Mouse (Mus musculus): ENCODE measurements around the gene Pigu. TPM values are rescaled to one million over a fixed set of nuclear protein-coding genes. Genes with fewer than 3 reads are reported as not detected.

The Pigu gene
- total and polyA plus RNA-seq, 3 experiments = 30.1 to 59.0 TPM; not detected in 1

DNA sequence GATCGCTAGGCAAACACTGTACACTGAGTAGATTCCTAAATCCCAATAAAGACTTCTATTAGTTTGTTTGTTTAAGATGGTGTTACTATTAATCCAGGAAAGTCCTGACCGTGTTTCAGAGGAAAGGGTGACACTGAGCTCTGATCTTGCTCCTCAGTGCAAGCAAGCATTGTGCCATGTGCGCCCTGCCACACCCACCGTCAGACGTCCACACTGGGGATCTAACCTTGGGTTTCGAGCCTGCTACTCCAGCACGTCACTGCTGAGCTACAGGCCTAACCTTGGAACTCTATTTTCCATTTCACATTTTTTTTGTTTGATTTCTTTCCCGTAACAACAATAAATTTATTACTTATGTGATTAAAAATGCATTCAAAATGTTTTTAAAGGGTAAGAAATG lies 67.2 kb downstream of the Pigu start:
- no peak overlapping the region for H3K9ac ChIP-seq (ENCODE audit: control insufficient read depth, low read depth, low read length, poor library complexity, severe bottlenecking)
- no peaks in the 10 kb centered on the region; a peak in 2 of 4 replicates for H3K36me3 ChIP-seq (ENCODE audit: control insufficient read depth in 1 of 2, insufficient read depth in 2 of 2, low read length in 2 of 2)
- H3K79me2 ChIP-seq (ENCODE audit: control insufficient read depth, insufficient read depth, low read length, poor library complexity) = no peaks in the 10 kb centered on the region
- TF ChIP-seq NRF1 (IDR thresholded peaks at IDR 0.05; ENCODE audit: insufficient read depth, low read depth, low read length, poor library complexity, severe bottlenecking) = no peak
- no peak for TF ChIP-seq ETS1 (IDR thresholded peaks at IDR 0.05; ENCODE audit: low read depth, low read length)
- TF ChIP-seq GATA1 (IDR thresholded peaks at IDR 0.05; ENCODE audit: low read depth, low read length) = no peak
- no peak for TF ChIP-seq POLR2AphosphoS2 (IDR thresholded peaks at IDR 0.05; ENCODE audit: low read length)
- no peak for TF ChIP-seq UBTF (IDR thresholded peaks at IDR 0.05; ENCODE audit: borderline replicate concordance, insufficient read depth, low read depth, low read length)
- no peak for TF ChIP-seq ZMIZ1 (IDR thresholded peaks at IDR 0.05; ENCODE audit: low read depth, low read length)
- no peak for TF ChIP-seq MEF2A (IDR thresholded peaks at IDR 0.05; ENCODE audit: extremely low read depth, insufficient replicate concordance, low read depth, low read length, poor library complexity, severe bottlenecking)
- no peak for TF ChIP-seq KAT2A (conservative IDR thresholded peaks at IDR 0.05; ENCODE audit: low read depth, low read length)
- TF ChIP-seq RCOR1 (IDR thresholded peaks at IDR 0.05; ENCODE audit: low read depth, low read length) = no peak
- no peak for TF ChIP-seq TBP (IDR thresholded peaks at IDR 0.05; ENCODE audit: low read depth, low read length)
- no peak for TF ChIP-seq GABPA (IDR thresholded peaks at IDR 0.05; ENCODE audit: low read depth, low read length)
- no peak for TF ChIP-seq CHD1 (IDR thresholded peaks at IDR 0.05; ENCODE audit: low read depth, low read length)
- TF ChIP-seq BHLHE40 (IDR thresholded peaks at IDR 0.05; ENCODE audit: borderline replicate concordance, low read depth, low read length) = no peak
- TF ChIP-seq ZC3H11A (IDR thresholded peaks at IDR 0.05; ENCODE audit: low read depth, low read length) = no peak
- TF ChIP-seq POLR2AphosphoS5 (IDR thresholded peaks at IDR 0.05; ENCODE audit: borderline replicate concordance, low read depth, low read length) = no peak
- no peak for TF ChIP-seq MXI1 (IDR thresholded peaks at IDR 0.05; ENCODE audit: low read depth, low read length)
- no peak for TF ChIP-seq SIN3A (IDR thresholded peaks at IDR 0.05; ENCODE audit: low read length)
- no peak for TF ChIP-seq RAD21 (IDR thresholded peaks at IDR 0.05; ENCODE audit: low read depth, low read length)
- H3K9me3 ChIP-seq (replicated peaks; ENCODE audit: insufficient read depth, low read length) = no peaks in the 10 kb centered on the region
- H3K4me3 ChIP-seq (ENCODE audit: control insufficient read depth in 1 of 2, insufficient read depth in 1 of 2, low read depth in 2 of 2, low read length in 2 of 2) = no peak overlapping the region
- no peak for DNase-seq (ENCODE audit: low read depth, low spot score)
- H3K27me3 ChIP-seq (ENCODE audit: control insufficient read depth in 1 of 2, insufficient read depth in 2 of 2, low read length in 2 of 2) = no peaks in the 10 kb centered on the region
- no peak overlapping the region for H3K27ac ChIP-seq (ENCODE audit: control insufficient read depth, low read depth, low read length)
- H3K4me1 ChIP-seq (ENCODE audit: control insufficient read depth in 1 of 2, insufficient read depth in 2 of 2, low read length in 2 of 2) = no peaks in the 10 kb centered on the region

GRCm38 (mm10) chr2:155287456-155288250 lies 69.6 kb downstream of the Pigu start:
- Histone ChIP-seq H3K9ac (ENCODE audit: control insufficient read depth, low read depth, low read length, poor library complexity, severe bottlenecking) (no peak overlapping the region), H3K9me3 (replicated peaks; ENCODE audit: insufficient read depth, low read length) (no peaks in the 10 kb centered on the region), H3K27me3 (ENCODE audit: control insufficient read depth in 1 of 2, insufficient read depth in 2 of 2, low read length in 2 of 2) (no peaks in the 10 kb centered on the region), H3K27ac (ENCODE audit: control insufficient read depth, low read depth, low read length) (no peak overlapping the region), H3K79me2 (ENCODE audit: control insufficient read depth, insufficient read depth, low read length, poor library complexity) (no peaks in the 10 kb centered on the region), H3K4me3 (ENCODE audit: control insufficient read depth in 1 of 2, insufficient read depth in 1 of 2, low read depth in 2 of 2, low read length in 2 of 2) (no peak overlapping the region), H3K36me3 (ENCODE audit: control insufficient read depth in 1 of 2, insufficient read depth in 2 of 2, low read length in 2 of 2) (peaks cover 0 to under 1% of the 10 kb centered on the region in 2 experiments; a peak in 2 of 4 replicates), H3K4me1 (ENCODE audit: control insufficient read depth in 1 of 2, insufficient read depth in 2 of 2, low read length in 2 of 2) (no peaks in the 10 kb centered on the region)
- DNase-seq (ENCODE audit: low read depth, low spot score) = no peak
- no peak for TF ChIP-seq SMC3 (IDR thresholded peaks at IDR 0.05; ENCODE audit: low read depth, low read length)
- no peak for TF ChIP-seq MAX (IDR thresholded peaks at IDR 0.05; ENCODE audit: low read length)
- TF ChIP-seq MAFK (IDR thresholded peaks at IDR 0.05; ENCODE audit: borderline replicate concordance, low read depth, low read length) = no peak
- no peak for TF ChIP-seq ZKSCAN1 (IDR thresholded peaks at IDR 0.05; ENCODE audit: low read depth, low read length)
- TF ChIP-seq HCFC1 (IDR thresholded peaks at IDR 0.05; ENCODE audit: low read depth, low read length) = no peak
- no peak for TF ChIP-seq TCF12 (IDR thresholded peaks at IDR 0.05; ENCODE audit: low read depth, low read length)
- no peak for TF ChIP-seq TBP (IDR thresholded peaks at IDR 0.05; ENCODE audit: low read depth, low read length)
- TF ChIP-seq CTCF (IDR thresholded peaks at IDR 0.05 in 2 of 3, conservative IDR thresholded peaks at IDR 0.05 in 1 of 3; ENCODE audit: control insufficient read depth in 1 of 3, insufficient read depth in 1 of 3, low read depth in 2 of 3, low read length in 3 of 3, poor library complexity in 1 of 3, severe bottlenecking in 1 of 3) = no peak
- TF ChIP-seq MXI1 (IDR thresholded peaks at IDR 0.05; ENCODE audit: low read depth, low read length) = no peak
- no peak for TF ChIP-seq POLR2AphosphoS5 (IDR thresholded peaks at IDR 0.05; ENCODE audit: borderline replicate concordance, low read depth, low read length)
- no peak for TF ChIP-seq SIN3A (IDR thresholded peaks at IDR 0.05; ENCODE audit: low read length)
- no peak for TF ChIP-seq ZC3H11A (IDR thresholded peaks at IDR 0.05; ENCODE audit: low read depth, low read length)
- no peak for TF ChIP-seq TAL1 (IDR thresholded peaks at IDR 0.05; ENCODE audit: low read length)
- TF ChIP-seq NELFE (IDR thresholded peaks at IDR 0.05; ENCODE audit: low read depth, low read length) = no peak
- TF ChIP-seq USF2 (IDR thresholded peaks at IDR 0.05; ENCODE audit: borderline replicate concordance in 1 of 2, insufficient read depth in 1 of 2, low read depth in 1 of 2, low read length in 2 of 2) = no peak
- no peak for TF ChIP-seq BHLHE40 (IDR thresholded peaks at IDR 0.05; ENCODE audit: borderline replicate concordance, low read depth, low read length)
- no peak for TF ChIP-seq USF1 (IDR thresholded peaks at IDR 0.05; ENCODE audit: low read depth, low read length)
- no peak for TF ChIP-seq KAT2A (conservative IDR thresholded peaks at IDR 0.05; ENCODE audit: low read depth, low read length)

Measured in MEL (cell line).